Mouse (Mus musculus) E14TG2a.4 (cell line): ENCODE data around the gene Inha.

ENCODE experiments used
- CTCF ChIP-seq: conservative IDR thresholded peaks from 2 replicates; pipeline ENCODE4 v1.5.1; 2014; ENCODE audit warnings: low read length
- NANOG ChIP-seq: IDR thresholded peaks from 2 replicates; pipeline ENCODE4 v1.6.1; 2014; ENCODE audit warnings: borderline replicate concordance, low read length, mixed read lengths
- POU5F1 ChIP-seq: IDR thresholded peaks from 2 replicates; pipeline ENCODE4 v1.6.1; 2014; ENCODE audit warnings: low read length, borderline replicate concordance

- TF ChIP-seq CTCF, result no peak
- TF ChIP-seq POU5F1, result no peak
- no peak for TF ChIP-seq NANOG
Observed at GRCm38 (mm10) chr1:75537587-75537986, 30.7 kb downstream of the Inha start.
